Mouse (Mus musculus): ENCODE measurements around the gene Adam30. TPM values are rescaled to one million over a fixed set of nuclear protein-coding genes. Genes with fewer than 3 reads are reported as not detected.
A peak's percentile ranks its signal among the peaks of the same experiment; 100 is the strongest.
"Not testable (repeated sequence)": the region's sequence is repeated elsewhere in the genome, so short reads cannot be mapped to it uniquely, and the experiment has no call there.

Adam30 gene
- not detected for total RNA-seq (2021)
- long read RNA-seq, experiment 1: 0 reads
- long read RNA-seq, experiment 2: 0 reads

DNA sequence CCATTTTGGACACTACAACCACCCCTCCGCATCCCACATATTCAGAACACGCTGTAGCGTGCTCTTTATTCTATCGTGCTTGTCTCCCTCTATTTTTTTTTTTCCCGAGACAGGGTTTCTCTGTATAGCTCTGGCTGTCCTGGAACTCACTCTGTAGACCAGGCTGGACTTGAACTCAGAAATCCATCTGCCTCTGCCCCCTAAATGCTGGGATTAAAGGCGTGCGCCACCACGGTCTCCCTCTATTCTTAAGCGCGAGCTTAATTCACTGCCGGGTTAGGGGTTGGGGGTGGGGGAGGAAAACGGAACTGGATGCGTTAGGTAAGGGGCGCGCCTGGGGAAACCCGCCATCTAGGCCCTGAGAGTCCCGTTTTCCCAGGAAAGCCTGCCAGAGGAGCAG, at the start of gene Adam30:
TSS of gene Adam30 (plus strand) at position 301 of the 400 bp plus-strand sequence.
- no peak within 1 kb of the TSS for H3K4me3 ChIP-seq
- DNase-seq: no peak
- no peak for TF ChIP-seq CTCF (IDR thresholded peaks at IDR 0.05)
- H3K27ac ChIP-seq: no peak within 1 kb of the TSS
- intact Hi-C loops (cut with DNase I): no loop called here

DNA sequence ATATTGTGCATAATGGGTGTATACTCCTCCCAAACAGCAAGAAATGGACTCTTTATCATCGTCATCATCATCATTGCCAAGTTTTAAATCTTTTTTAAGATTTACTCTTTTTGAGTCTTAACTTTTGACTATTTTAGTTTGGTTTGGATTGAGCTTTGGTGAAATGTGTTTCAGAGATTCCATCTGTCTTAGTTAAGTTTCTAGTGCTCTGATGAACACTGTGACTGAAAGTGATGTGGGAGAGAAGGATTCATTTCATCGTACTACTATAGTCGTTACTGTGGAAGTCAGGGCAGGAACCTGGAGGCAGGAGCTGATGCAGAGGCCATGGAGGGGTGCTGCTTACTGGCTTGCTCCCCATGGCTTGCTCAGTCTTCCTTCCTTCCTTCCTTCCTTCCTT, 42.2 kb upstream of the Adam30 start:
- no peak overlapping the region for H3K4me3 ChIP-seq
- TF ChIP-seq CTCF (IDR thresholded peaks at IDR 0.05): no peak
- H3K27ac ChIP-seq: no peak overlapping the region
- no peak for DNase-seq
- intact Hi-C loops (cut with DNase I): no loop called here

DNA sequence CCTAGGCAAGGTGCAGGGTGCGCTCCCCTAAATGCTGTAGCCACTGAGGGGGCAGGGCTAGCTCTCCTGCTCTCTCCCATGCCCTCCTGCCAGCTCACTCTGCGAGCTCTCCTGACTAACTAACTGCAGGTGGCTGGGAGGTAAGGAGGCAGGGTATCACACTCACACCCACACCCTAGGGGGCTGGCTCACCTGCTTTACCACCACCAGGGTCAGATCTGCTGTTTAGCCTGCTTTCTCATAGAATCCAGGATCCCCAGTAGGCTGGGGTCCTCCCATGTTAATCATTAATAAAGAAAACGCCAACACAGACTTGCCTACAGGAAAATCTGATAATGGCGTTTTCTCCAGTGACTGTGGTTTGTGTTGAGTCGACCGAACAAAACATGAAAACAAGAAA, 41.1 kb upstream of the Adam30 start:
- intact Hi-C loops (cut with DNase I): no loop called here
- no peak overlapping the region for H3K4me3 ChIP-seq
- no peak for TF ChIP-seq CTCF (IDR thresholded peaks at IDR 0.05)
- H3K27ac ChIP-seq: no peak overlapping the region
- DNase-seq: no peak

DNA sequence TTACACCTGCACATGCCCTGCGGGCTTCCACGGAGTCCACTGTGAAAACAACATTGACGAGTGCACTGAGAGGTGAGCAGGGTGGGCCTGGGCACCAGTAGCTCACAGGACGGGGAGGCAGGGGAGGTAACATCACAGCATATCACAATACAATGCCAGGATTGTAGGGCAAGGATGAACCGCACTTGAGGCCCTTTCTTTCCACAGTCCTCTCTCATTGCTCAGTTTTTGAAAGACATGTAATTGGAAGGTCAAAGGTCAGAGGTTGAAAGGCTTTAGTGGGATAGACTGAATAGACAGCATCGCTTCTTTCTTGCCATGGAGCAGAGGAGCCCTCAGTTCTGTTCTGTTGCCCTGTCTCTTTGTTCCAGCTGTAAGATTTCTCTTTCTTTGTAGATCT, 39.5 kb upstream of the Adam30 start:
- no peak for TF ChIP-seq CTCF (IDR thresholded peaks at IDR 0.05)
- DNase-seq: no peak
- H3K4me3 ChIP-seq: no peak overlapping the region
- no peak overlapping the region for H3K27ac ChIP-seq
- intact Hi-C loops (cut with DNase I): no loop called here

DNA sequence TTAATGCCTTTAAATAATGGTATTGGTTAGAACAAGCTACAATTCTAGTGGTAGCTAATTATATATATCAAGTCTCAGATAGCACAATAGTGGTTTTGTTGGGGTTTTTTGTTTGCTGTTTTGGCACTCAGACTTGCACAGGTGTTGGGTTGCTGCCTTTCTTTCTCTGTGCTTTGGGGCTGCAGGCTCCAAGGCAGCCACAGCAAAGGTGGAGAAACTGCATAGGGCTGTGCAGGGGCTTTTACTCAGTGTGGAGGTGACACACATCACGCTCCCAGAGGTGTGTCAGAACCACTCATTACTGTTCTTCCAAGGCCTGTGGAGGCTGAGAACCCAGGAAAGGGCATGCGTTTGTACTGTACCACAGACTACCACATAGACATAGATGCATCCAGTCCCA, 32.7 kb upstream of the Adam30 start:
- no peak for TF ChIP-seq CTCF (IDR thresholded peaks at IDR 0.05)
- Histone ChIP-seq H3K27ac (no peak overlapping the region), H3K4me3 (no peak overlapping the region)
- DNase-seq: no peak
- intact Hi-C loops (cut with DNase I): no loop called here

DNA sequence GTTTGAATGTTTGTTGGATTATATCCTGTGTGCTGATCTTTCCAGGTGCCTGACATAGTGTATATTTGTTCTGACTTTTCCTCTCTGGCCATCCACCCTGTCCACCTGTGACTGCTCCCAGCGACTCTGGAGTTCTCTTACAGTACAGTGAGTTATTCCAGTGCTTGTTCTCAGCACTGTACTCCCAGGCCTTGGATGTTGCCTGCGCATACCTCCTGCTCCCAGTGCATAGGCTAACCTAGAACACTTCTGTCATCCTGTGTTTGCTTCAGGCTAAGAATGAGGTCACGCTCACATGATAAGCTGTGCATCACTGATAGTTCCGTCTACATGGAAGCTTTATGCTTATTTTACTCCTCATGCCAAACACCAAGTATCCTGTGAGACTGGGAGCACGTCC, 31.7 kb upstream of the Adam30 start:
- no peak for TF ChIP-seq CTCF (IDR thresholded peaks at IDR 0.05)
- no peak overlapping the region for H3K4me3 ChIP-seq
- H3K27ac ChIP-seq: no peak overlapping the region
- DNase-seq: no peak
- intact Hi-C loops (cut with DNase I): no loop called here

DNA sequence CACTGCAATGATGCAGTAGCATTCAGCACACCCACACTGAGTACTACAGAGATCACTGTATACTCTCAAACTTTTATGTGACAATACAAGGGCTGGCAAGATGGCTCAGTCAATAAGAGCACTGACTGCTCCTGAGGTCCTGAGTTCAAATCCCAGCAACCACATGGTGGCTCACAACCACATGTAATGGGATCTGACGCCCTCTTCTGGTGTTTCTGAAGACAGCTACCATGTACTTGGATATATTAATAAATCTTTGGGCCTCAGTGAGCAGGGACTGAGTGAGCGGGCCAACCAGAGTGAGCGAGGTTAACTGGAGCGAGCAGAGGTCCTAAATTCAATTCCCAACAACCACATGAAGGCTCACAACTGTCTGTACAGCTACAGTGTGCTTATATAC, 28.3 kb upstream of the Adam30 start:
- not testable (repeated sequence) for H3K4me3 ChIP-seq, H3K27ac ChIP-seq, DNase-seq
- peak; percentile 19; the same call in 1 of the 2 replicates for TF ChIP-seq CTCF (IDR thresholded peaks at IDR 0.05)
- intact Hi-C loops (cut with DNase I): loop anchor here (5.0 kb wide), 1 partner anchor 205 kb away; no protein-coding TSS in a partner anchor

DNA sequence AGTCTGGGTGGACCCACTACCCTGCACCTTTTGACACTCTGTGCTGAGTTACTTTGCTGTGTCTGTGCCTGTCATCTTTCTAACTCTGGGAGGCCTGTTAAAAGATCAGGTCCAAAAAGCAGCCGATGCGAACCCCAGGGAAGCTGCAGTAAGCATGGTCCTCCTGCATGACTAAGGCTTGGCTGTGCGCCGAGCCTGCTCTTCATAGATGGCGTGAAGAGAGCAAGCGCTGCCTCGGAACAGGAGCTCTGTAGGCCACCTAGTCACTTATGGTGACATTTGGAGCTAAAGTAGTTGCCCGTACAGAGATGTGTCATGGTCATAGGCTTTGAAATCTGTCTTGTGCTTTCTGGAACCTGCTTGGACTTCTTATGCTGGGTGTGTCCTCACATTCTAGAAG, 27.8 kb upstream of the Adam30 start:
- peak; percentile 54 for DNase-seq
- Histone ChIP-seq H3K4me3 (no peak overlapping the region), H3K27ac (no peak overlapping the region)
- intact Hi-C loops (cut with DNase I): loop anchor here (5.0 kb wide), 1 partner anchor 205 kb away; no protein-coding TSS in a partner anchor
- TF ChIP-seq CTCF (IDR thresholded peaks at IDR 0.05): no peak

DNA sequence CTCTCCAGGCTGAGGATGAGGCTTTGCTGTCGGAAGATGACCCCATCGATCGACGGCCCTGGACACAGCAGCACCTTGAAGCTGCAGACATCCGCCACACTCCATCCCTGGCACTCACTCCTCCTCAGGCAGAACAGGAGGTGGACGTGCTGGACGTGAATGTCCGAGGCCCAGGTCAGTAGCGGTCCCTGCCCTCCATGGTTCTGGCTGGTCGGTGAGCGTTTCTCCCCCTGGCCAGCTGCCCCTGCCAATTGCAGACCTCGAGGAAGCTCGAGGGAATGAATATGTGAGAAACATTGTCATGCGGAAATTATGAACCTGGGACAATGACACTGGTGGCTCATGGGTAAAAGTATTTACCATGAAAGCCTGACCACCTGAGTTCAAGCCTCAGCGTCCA, 19.0 kb upstream of the Adam30 start:
- no peak overlapping the region for H3K27ac ChIP-seq
- no peak for DNase-seq
- no peak for TF ChIP-seq CTCF (IDR thresholded peaks at IDR 0.05)
- intact Hi-C loops (cut with DNase I): no loop called here
- no peak overlapping the region for H3K4me3 ChIP-seq

DNA sequence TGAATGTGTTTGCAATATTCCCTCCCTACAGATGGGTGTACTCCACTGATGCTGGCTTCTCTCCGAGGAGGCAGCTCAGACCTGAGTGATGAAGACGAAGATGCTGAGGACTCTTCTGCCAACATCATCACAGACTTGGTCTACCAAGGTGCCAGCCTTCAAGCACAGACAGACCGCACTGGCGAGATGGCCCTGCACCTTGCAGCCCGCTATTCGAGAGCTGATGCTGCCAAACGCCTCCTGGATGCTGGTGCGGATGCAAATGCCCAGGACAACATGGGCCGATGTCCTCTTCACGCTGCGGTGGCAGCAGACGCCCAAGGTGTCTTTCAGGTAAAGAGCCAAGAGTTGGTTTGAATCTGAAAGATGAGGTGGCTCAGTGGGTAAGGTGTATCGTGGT, 17.6 kb upstream of the Adam30 start:
- intact Hi-C loops (cut with DNase I): no loop called here
- no peak for DNase-seq
- no peak overlapping the region for H3K4me3 ChIP-seq
- TF ChIP-seq CTCF (IDR thresholded peaks at IDR 0.05): no peak
- H3K27ac ChIP-seq: no peak overlapping the region

DNA sequence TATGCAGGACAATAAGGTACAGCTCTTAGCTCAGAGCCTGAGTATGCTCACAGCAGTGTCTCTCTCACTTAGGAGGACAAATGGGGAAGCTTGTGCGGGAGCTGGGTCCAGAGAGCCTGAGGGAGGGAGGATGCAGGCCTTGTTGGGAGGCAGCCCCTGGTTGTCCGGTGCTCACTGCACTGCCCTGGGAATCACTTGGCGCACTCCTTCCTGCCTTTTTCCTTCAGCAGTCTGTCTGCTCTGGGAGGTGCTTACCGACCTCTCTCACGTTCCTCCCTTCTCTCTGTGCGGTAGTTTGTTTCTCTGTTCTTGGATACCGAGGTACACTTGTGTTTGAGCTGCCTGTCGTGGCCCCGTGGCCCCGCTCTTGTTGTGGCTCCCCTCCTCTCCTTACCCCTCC, 15.2 kb upstream of the Adam30 start:
- TF ChIP-seq CTCF (IDR thresholded peaks at IDR 0.05): no peak
- H3K27ac ChIP-seq: no peak overlapping the region
- no peak overlapping the region for H3K4me3 ChIP-seq
- intact Hi-C loops (cut with DNase I): no loop called here
- no peak for DNase-seq

DNA sequence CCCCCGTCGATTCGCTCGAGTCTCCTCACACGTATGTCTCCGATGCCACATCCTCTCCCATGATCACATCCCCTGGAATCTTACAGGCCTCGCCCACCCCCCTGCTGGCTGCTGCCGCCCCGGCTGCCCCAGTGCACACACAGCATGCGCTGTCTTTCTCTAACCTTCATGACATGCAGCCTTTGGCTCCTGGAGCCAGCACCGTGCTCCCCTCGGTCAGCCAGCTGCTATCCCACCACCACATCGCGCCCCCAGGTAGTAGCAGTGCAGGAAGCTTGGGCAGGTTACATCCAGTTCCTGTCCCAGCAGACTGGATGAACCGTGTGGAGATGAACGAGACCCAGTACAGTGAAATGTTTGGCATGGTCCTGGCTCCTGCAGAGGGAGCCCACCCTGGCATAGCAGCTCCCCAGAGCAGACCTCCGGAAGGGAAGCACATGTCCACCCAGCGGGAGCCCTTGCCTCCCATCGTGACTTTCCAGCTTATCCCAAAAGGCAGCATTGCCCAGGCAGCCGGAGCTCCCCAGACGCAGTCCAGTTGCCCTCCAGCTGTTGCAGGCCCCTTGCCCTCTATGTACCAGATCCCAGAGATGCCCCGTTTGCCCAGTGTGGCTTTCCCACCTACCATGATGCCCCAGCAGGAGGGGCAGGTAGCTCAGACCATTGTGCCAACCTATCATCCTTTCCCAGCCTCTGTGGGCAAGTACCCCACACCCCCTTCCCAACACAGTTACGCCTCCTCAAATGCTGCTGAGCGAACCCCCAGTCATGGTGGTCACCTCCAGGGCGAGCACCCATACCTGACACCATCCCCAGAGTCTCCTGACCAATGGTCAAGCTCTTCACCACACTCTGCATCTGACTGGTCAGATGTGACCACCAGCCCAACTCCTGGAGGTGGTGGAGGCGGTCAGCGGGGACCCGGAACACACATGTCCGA, 13.7 kb upstream of the Adam30 start:
- Histone ChIP-seq H3K4me3 (no peak overlapping the region), H3K27ac (no peak overlapping the region)
- TF ChIP-seq CTCF (IDR thresholded peaks at IDR 0.05): no peak
- DNase-seq: no peak
- intact Hi-C loops (cut with DNase I): no loop called here

DNA sequence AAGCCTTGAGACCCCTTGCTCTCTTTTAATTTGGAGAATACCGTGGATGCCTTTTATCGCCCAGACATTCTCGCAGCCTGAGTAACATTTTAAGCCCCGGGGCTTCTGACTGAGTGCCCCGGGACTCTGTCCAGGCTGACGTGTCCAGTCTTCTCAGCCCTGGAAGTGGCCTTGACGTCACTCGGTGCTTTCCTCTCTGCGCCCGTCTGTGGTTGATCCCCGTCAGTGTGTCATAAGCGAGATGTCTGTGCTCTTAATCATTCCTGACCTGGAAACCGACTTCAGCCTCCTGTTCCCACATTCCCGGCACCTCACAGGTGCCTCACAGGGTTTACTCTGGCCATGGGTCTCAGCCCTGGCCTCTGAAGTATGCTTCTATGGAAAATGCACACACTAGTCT, 12.7 kb upstream of the Adam30 start:
- DNase-seq: no peak
- H3K27ac ChIP-seq: no peak overlapping the region
- no peak overlapping the region for H3K4me3 ChIP-seq
- TF ChIP-seq CTCF (IDR thresholded peaks at IDR 0.05): no peak
- intact Hi-C loops (cut with DNase I): no loop called here

DNA sequence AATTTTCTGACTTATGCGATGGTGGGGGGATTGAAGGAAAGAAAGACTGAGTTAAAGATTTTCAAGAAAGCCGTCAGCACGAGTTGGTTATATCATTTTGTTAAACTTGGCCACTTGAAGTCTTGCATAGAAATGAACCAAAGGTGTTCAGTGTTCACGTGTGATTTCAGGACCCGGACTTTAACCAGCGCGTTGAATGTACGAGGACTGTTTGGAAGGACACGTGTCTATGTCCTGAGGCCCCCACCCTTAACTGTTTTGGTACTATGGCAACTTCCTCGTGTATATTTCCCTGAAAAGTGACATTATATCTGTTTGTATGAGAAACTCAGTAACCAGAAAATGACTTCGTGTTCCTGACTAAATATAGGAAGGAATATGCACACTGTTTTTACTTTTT, 10.5 kb upstream of the Adam30 start:
- H3K4me3 ChIP-seq: no peak overlapping the region
- intact Hi-C loops (cut with DNase I): no loop called here
- DNase-seq: no peak
- no peak overlapping the region for H3K27ac ChIP-seq
- TF ChIP-seq CTCF (IDR thresholded peaks at IDR 0.05): no peak
